Comparison of ENCODE assay signal across 26 mouse cellular contexts in genomic region chr4:23823516-23823915, GRCm38 (mm10).
"Had no signal": no experiment of that assay in that cellular context is flagged by ENCODE, and none has a peak within 500 bp of the region (broad histone marks: within the 10 kb centered on the region; RNA-seq: fewer than 3 reads in every experiment).

No protein-coding gene starts in this region.

- H3K4me3 ChIP-seq: heart, adult 2 months; heart, embryonic 13.5 days; heart, embryonic 15.5 days; hindbrain, embryonic 13.5 days; hindbrain, embryonic 15.5 days; kidney, embryonic 15.5 days; limb, embryonic 13.5 days; limb, embryonic 15.5 days; liver, embryonic 12.5 days had no signal

- H3K36me3 ChIP-seq: heart, embryonic 13.5 days; heart, embryonic 15.5 days; hindbrain, embryonic 13.5 days; hindbrain, embryonic 15.5 days; kidney, embryonic 15.5 days; limb, embryonic 13.5 days; limb, embryonic 15.5 days; liver, embryonic 12.5 days had no signal

- H3K9ac ChIP-seq: heart, embryonic 13.5 days; heart, embryonic 15.5 days; hindbrain, embryonic 13.5 days; hindbrain, embryonic 15.5 days; kidney, embryonic 15.5 days; limb, embryonic 13.5 days; limb, embryonic 15.5 days; liver, embryonic 12.5 days; liver, embryonic 14.5 days had no signal

- H3K27ac ChIP-seq: heart, adult 2 months; heart, embryonic 13.5 days; heart, embryonic 15.5 days; hindbrain, embryonic 13.5 days; hindbrain, embryonic 15.5 days; hindbrain, postnatal 0 days; kidney, embryonic 15.5 days; kidney, postnatal 0 days; limb, embryonic 13.5 days; limb, embryonic 15.5 days; liver, embryonic 12.5 days; liver, embryonic 14.5 days had no signal

- H3K4me2 ChIP-seq: heart, embryonic 11.5 days; heart, embryonic 13.5 days; heart, embryonic 15.5 days; hindbrain, embryonic 13.5 days; hindbrain, embryonic 15.5 days; kidney, embryonic 15.5 days; limb, embryonic 13.5 days; limb, embryonic 15.5 days; liver, embryonic 12.5 days had no signal

- H3K9me3 ChIP-seq: heart, embryonic 13.5 days; heart, embryonic 15.5 days; hindbrain, embryonic 13.5 days; hindbrain, embryonic 15.5 days; kidney, embryonic 15.5 days; limb, embryonic 13.5 days; limb, embryonic 15.5 days; liver, embryonic 12.5 days had no signal

- H3K27me3 ChIP-seq: heart, embryonic 13.5 days; heart, embryonic 15.5 days; hindbrain, embryonic 13.5 days; hindbrain, embryonic 15.5 days; kidney, embryonic 15.5 days; limb, embryonic 13.5 days; limb, embryonic 15.5 days; liver, embryonic 12.5 days had no signal

- ATAC-seq: hindbrain, postnatal 0 days; intestine, embryonic 16.5 days; liver, embryonic 12.5 days had no signal

- H3K4me1 ChIP-seq: heart, embryonic 13.5 days; heart, embryonic 15.5 days; hindbrain, embryonic 13.5 days; hindbrain, embryonic 15.5 days; kidney, embryonic 15.5 days; limb, embryonic 13.5 days; limb, embryonic 15.5 days; liver, embryonic 12.5 days had no signal

- DNase-seq: gastrocnemius, postnatal 14 days; gastrocnemius, postnatal 36 days; heart, adult 11 months; heart, adult 2 months; heart, postnatal 14 days; heart, postnatal 36 days; kidney, adult 11 months; kidney, adult 2 months; kidney, adult 9 months; kidney, postnatal 14 days; kidney, postnatal 36 days; layer of hippocampus, adult 9-11 months; layer of hippocampus, postnatal 36 days had no signal
